Mouse (Mus musculus) bone marrow, adult 2 months (tissue): ENCODE results near the gene Krt39. TPM values are rescaled to one million over a fixed set of nuclear protein-coding genes. Genes with fewer than 3 reads are reported as not detected.
A peak's percentile ranks its signal among the peaks of the same experiment; 100 is the strongest.

Experiments
- H3K27ac ChIP-seq: fragments of 200-500 bp; 2 replicates; pipeline ENCODE4 v1.5.1; 2012; ENCODE audit warnings: low read depth, mild to moderate bottlenecking, control low read depth, inconsistent platforms, low read length; ENCODE audit not compliant: control insufficient read depth, poor library complexity, insufficient read depth
- H3K4me1 ChIP-seq: fragments of 200-500 bp; 2 replicates; pipeline ENCODE4 v1.6.1; 2011; ENCODE audit warnings: low read length; ENCODE audit not compliant: control insufficient read depth, insufficient read depth
- H3K4me3 ChIP-seq: fragments of 200-500 bp; replicated peaks from 2 replicates; pipeline ENCODE3; 2011; ENCODE audit warnings: mild to moderate bottlenecking, low read depth, low read length, control low read depth; ENCODE audit not compliant: control insufficient read depth
- CTCF ChIP-seq: fragments of 200-500 bp; IDR thresholded peaks from 2 replicates; pipeline ENCODE4 v1.5.1; 2011; ENCODE audit warnings: low read length, control low read depth; ENCODE audit not compliant: control insufficient read depth, insufficient read depth
- POLR2A ChIP-seq: fragments of 200-500 bp; IDR thresholded peaks from 2 replicates; pipeline ENCODE4 v1.6.1; 2011; ENCODE audit warnings: low read depth, mild to moderate bottlenecking, control low read depth, low read length, borderline replicate concordance; ENCODE audit not compliant: control insufficient read depth
- WGBS: fragments of 180-500 bp; shearing (Covaris S2); methylation state at CpG from one replicate; pipeline ENCODE4 v1.1.7; 2018; 5-methylcytosine and 5-hydroxymethylcytosine counted together
- polyA plus RNA-seq: library from polyadenylated mRNA; stranded (reverse); fragments of >200 nt; gene quantifications from 2 replicates; pipeline ENCODE4 v1.2.4, GENCODE M21; 2011; ENCODE audit warnings: low replicate concordance; ENCODE audit not compliant: missing spikeins, insufficient read depth, insufficient read length

The Krt39 gene
- polyA plus RNA-seq, 1 experiment: not detected

DNA sequence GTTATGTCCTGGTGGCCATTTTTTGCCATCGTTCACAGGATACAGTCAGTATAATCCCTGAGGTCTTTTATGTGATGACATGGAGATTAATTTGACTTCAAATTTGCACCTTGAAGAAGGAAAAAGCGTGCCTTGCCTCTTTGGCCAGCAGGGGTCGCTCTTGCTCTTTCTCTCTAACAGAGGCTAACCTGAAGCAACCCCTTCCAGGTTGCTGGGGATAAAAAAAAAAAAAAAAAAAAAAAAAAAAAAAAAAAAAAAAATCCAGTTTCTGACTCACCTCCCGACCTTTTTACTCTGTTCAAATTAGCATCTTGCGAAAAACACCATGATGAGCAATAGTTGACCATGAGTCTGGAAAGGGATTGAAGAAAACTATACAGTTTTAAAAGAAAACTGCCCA lies 56.3 kb downstream of the Krt39 start:
- H3K4me1 ChIP-seq: no peaks in the 10 kb centered on the region
- no peak overlapping the region for H3K27ac ChIP-seq
- H3K4me3 ChIP-seq: no peak overlapping the region
- WGBS: 8% methylated on average over 5 of the region's 5 CpGs
- TF ChIP-seq POLR2A (no peak), CTCF (peak; percentile 61)

Other genes with a start within 250 kb of the Krt39 start
- not detected in 2 replicates for gene Krt24, start 236.1 kb downstream of the Krt39 start, polyA plus RNA-seq
- gene Krt25, start 198.4 kb downstream of the Krt39 start, polyA plus RNA-seq: not detected in 2 replicates
- not detected in 2 replicates for gene Krt26, start 183.4 kb downstream of the Krt39 start, polyA plus RNA-seq
- gene Krt27, start 170.2 kb downstream of the Krt39 start, polyA plus RNA-seq: 2.6 TPM in 1 of 2 replicates, not detected in the other
- gene Krt28, start 146.4 kb downstream of the Krt39 start, polyA plus RNA-seq: not detected in 2 replicates
- not detected in 2 replicates for gene Krt10, start 132.0 kb downstream of the Krt39 start, polyA plus RNA-seq
- gene Krt12, start 99.1 kb downstream of the Krt39 start, polyA plus RNA-seq: not detected in 2 replicates
- not detected in 2 replicates for gene Krt20, start 83.2 kb downstream of the Krt39 start, polyA plus RNA-seq
- gene Krt23, start 28.2 kb downstream of the Krt39 start, polyA plus RNA-seq: not detected in 2 replicates
- not detected in 2 replicates for gene Krt40, start 21.8 kb upstream of the Krt39 start, polyA plus RNA-seq
- gene Krtap3-3, start 29.5 kb upstream of the Krt39 start, polyA plus RNA-seq: not detected in 2 replicates
- gene Krtap3-2, start 35.5 kb upstream of the Krt39 start, polyA plus RNA-seq: not detected in 2 replicates
- not detected in 2 replicates for gene Gm11939, start 38.1 kb upstream of the Krt39 start, polyA plus RNA-seq
- gene Krtap3-1, start 45.3 kb upstream of the Krt39 start, polyA plus RNA-seq: not detected in 2 replicates
- gene Krtap1-5, start 59.7 kb upstream of the Krt39 start, polyA plus RNA-seq: 1.5 TPM in 1 of 2 replicates, not detected in the other
- gene Krtap1-4, start 62.3 kb upstream of the Krt39 start, polyA plus RNA-seq: not detected in 2 replicates
- not detected in 2 replicates for gene Krtap1-3, start 70.0 kb upstream of the Krt39 start, polyA plus RNA-seq
- gene Krtap9-3, start 76.8 kb upstream of the Krt39 start, polyA plus RNA-seq: not detected in 2 replicates
- not detected in 2 replicates for gene Gm11938, start 82.0 kb upstream of the Krt39 start, polyA plus RNA-seq
- gene Gm11937, start 88.9 kb upstream of the Krt39 start, polyA plus RNA-seq: not detected in 2 replicates
- not detected in 2 replicates for gene Krtap2-4, start 93.5 kb upstream of the Krt39 start, polyA plus RNA-seq
- not detected in 2 replicates for gene Gm11562, start 99.1 kb upstream of the Krt39 start, polyA plus RNA-seq
- not detected in 2 replicates for gene Krtap4-1, start 106.9 kb upstream of the Krt39 start, polyA plus RNA-seq
- gene Krtap4-2, start 113.7 kb upstream of the Krt39 start, polyA plus RNA-seq: not detected in 2 replicates
- gene Krtap4-7, start 122.8 kb upstream of the Krt39 start, polyA plus RNA-seq: not detected in 2 replicates
- not detected in 2 replicates for gene Gm11555, start 128.9 kb upstream of the Krt39 start, polyA plus RNA-seq
- gene Gm11563, start 137.6 kb upstream of the Krt39 start, polyA plus RNA-seq: not detected in 2 replicates
- not detected in 2 replicates for gene Krtap4-6, start 144.6 kb upstream of the Krt39 start, polyA plus RNA-seq
- gene Gm14190, start 169.4 kb upstream of the Krt39 start, polyA plus RNA-seq: not detected in 2 replicates
- not detected in 2 replicates for gene Gm14180, start 213.0 kb upstream of the Krt39 start, polyA plus RNA-seq